Mouse (Mus musculus) spleen, adult 2 months (tissue): ENCODE data around the gene Krt4. TPM values are rescaled to one million over a fixed set of nuclear protein-coding genes. Genes with fewer than 3 reads are reported as not detected.

Experiments used
- DNase-seq, 2 experiments: peaks; one replicate each; pipeline versions ENCODE4 v3.0.0 to v3.0.0-alpha.2; 2012 to 2021; ENCODE audit warnings: low spot score in 2 of 2, low read depth in 1 of 2
- H3K27ac ChIP-seq: fragments of 200-500 bp; 2 replicates; pipeline ENCODE4 v1.5.1; 2012; ENCODE audit warnings: low read length, inconsistent platforms; ENCODE audit not compliant: insufficient read depth
- H3K27me3 ChIP-seq: fragments of 200-500 bp; 2 replicates; pipeline ENCODE4 v1.6.1; 2012; ENCODE audit warnings: mild to moderate bottlenecking, moderate library complexity, low read length, inconsistent platforms; ENCODE audit not compliant: control insufficient read depth, insufficient read depth
- H3K36me3 ChIP-seq: fragments of 200-500 bp; 2 replicates; pipeline ENCODE4 v1.6.1; 2012; ENCODE audit warnings: mild to moderate bottlenecking, low read length, inconsistent platforms; ENCODE audit not compliant: control insufficient read depth, insufficient read depth
- H3K4me1 ChIP-seq: fragments of 200-500 bp; 2 replicates; pipeline ENCODE4 v1.6.1; 2011; ENCODE audit warnings: inconsistent platforms; ENCODE audit not compliant: control insufficient read depth, insufficient read depth, insufficient read length
- H3K4me3 ChIP-seq: fragments of 200-500 bp; 2 replicates; pipeline ENCODE4 v1.5.1; 2011; ENCODE audit warnings: mild to moderate bottlenecking, inconsistent platforms; ENCODE audit not compliant: insufficient read depth, insufficient read length; ENCODE audit errors: extremely low read depth
- CTCF ChIP-seq: fragments of 200-500 bp; IDR thresholded peaks from 2 replicates; pipeline ENCODE4 v1.5.1; 2011; ENCODE audit warnings: mild to moderate bottlenecking, inconsistent platforms; ENCODE audit not compliant: insufficient read depth, insufficient read length, insufficient replicate concordance; ENCODE audit errors: extremely low read depth
- POLR2A ChIP-seq: fragments of 200-500 bp; IDR thresholded peaks from 2 replicates; pipeline ENCODE4 v1.6.1; 2011; ENCODE audit warnings: low read depth, low read length, inconsistent platforms
- WGBS: fragments of 180-500 bp; shearing (Covaris S2); methylation state at CpG from one replicate; pipeline ENCODE4 v1.1.7; 2018; 5-methylcytosine and 5-hydroxymethylcytosine counted together
- polyA plus RNA-seq: library from polyadenylated mRNA; depleted of rRNA; stranded (reverse); fragments of >200 nt; gene quantifications from 2 replicates; pipeline ENCODE4 v1.2.3, GENCODE M21; 2012

Gene Krt4
- polyA plus RNA-seq, 1 experiment = not detected

- Histone ChIP-seq H3K4me3 (no peak overlapping the region), H3K27me3 (no peaks in the 10 kb centered on the region)
- TF ChIP-seq POLR2A (no peak), CTCF (no peak)
Measured at GRCm38 (mm10) chr15:101945430-101945829, 20.9 kb upstream of the Krt4 start.

DNA sequence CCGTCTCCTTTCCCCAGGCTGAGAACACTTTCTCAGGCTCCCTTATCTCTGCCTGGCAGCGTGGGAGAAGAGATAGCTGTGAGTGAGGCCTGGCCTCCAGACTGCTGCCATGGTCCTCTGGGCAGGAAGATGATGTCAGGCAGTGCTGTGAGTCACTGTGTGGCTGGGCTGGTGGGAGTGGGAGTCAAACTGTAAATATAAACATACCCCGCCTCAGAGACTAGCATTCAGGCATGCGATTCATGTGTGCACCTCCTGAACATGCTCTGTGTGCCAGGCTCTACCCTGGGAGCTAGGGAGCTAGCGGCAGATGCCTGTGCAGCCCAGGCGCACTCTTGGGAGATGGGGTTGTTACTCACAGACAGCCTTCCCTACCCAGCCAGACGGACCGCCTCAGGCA, 17.4 kb upstream of the Krt4 start:
- H3K4me3 ChIP-seq = no peak overlapping the region
- no peaks in the 10 kb centered on the region for H3K36me3 ChIP-seq
- 67% methylated on average over 8 of the region's 8 CpGs for WGBS
- no peaks in the 10 kb centered on the region for H3K4me1 ChIP-seq
- DNase-seq = no peak
- H3K27me3 ChIP-seq = no peaks in the 10 kb centered on the region
- TF ChIP-seq POLR2A (no peak), CTCF (no peak)
- no peak overlapping the region for H3K27ac ChIP-seq

More at GRCm38 (mm10) chr15:101945430-101945829, 20.9 kb upstream of the Krt4 start:
- no peak for DNase-seq
- Histone ChIP-seq H3K4me1 (no peaks in the 10 kb centered on the region), H3K36me3 (no peaks in the 10 kb centered on the region), H3K27ac (no peak overlapping the region)
- WGBS = 88% methylated on average over 1 of the region's 1 CpGs

GRCm38 (mm10) chr15:101940274-101940829, 15.8 kb upstream of the Krt4 start, which contains the start of gene Krt79:
Krt79 (minus strand) TSS chr15:101940324.
- Histone ChIP-seq H3K4me3 (no peak within 1 kb of the TSS), H3K27ac (no peak within 1 kb of the TSS), H3K27me3 (no peaks in the 10 kb centered on the region), H3K4me1 (no peaks in the 10 kb centered on the region), H3K36me3 (no peaks in the 10 kb centered on the region)
- TF ChIP-seq POLR2A = no peak
- TF ChIP-seq CTCF = no peak
- WGBS = 73% methylated on average over 6 of the region's 6 CpGs
- no peak for DNase-seq

GRCm38 (mm10) chr15:101938600-101939308, 14.2 kb upstream of the Krt4 start:
- no peak for DNase-seq
- Histone ChIP-seq H3K27ac (no peak overlapping the region), H3K4me3 (no peak overlapping the region), H3K27me3 (no peaks in the 10 kb centered on the region), H3K36me3 (no peaks in the 10 kb centered on the region), H3K4me1 (no peaks in the 10 kb centered on the region)
- no peak for TF ChIP-seq CTCF
- TF ChIP-seq POLR2A = no peak
- 85% methylated on average over 9 of the region's 9 CpGs for WGBS

- H3K27me3 ChIP-seq = peaks cover 1% of the 10 kb centered on the region; the same call in 1 of the 2 replicates
Measured at GRCm38 (mm10) chr15:101933024-101933423, 8.5 kb upstream of the Krt4 start.

DNA sequence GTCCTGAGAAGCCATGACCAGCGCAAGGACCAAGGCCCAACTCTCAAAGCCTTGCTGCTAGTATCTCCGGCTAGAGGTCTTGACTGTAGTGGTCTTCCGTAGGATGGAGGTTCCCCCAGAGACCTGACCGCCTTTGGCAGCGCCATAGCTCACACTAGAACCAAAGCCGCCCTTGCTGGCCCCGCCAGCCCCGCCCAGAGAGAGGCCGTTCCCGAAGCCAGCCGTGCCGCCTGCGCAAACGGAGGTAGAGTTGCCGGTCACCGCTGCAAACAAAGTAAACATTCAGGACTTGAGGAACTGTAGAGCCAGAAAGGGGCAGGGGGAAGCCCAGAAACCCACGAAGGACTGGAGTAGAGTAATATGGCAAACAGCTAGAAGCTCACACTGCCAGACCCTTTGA, 5.1 kb upstream of the Krt4 start:
- 7% methylated on average over 17 of the region's 17 CpGs for WGBS
- Histone ChIP-seq H3K27me3 (peaks cover 1% of the 10 kb centered on the region; the same call in 1 of the 2 replicates), H3K4me1 (no peaks in the 10 kb centered on the region), H3K27ac (no peak overlapping the region), H3K4me3 (no peak overlapping the region), H3K36me3 (no peaks in the 10 kb centered on the region)
- TF ChIP-seq CTCF = no peak
- TF ChIP-seq POLR2A = no peak
- no peak for DNase-seq

More at GRCm38 (mm10) chr15:101933024-101933423, 8.5 kb upstream of the Krt4 start:
- 69% methylated on average over 6 of the region's 6 CpGs for WGBS
- DNase-seq = no peak
- Histone ChIP-seq H3K27ac (no peak overlapping the region), H3K36me3 (no peaks in the 10 kb centered on the region), H3K4me1 (no peaks in the 10 kb centered on the region), H3K4me3 (no peak overlapping the region)
- no peak for TF ChIP-seq CTCF
- TF ChIP-seq POLR2A = no peak

- WGBS = 23% methylated on average over 9 of the region's 9 CpGs
Measured at GRCm38 (mm10) chr15:101929087-101929486, 4.6 kb upstream of the Krt4 start.

More at GRCm38 (mm10) chr15:101929087-101929486, 4.6 kb upstream of the Krt4 start:
- Histone ChIP-seq H3K36me3 (no peaks in the 10 kb centered on the region), H3K27ac (no peak overlapping the region), H3K4me3 (no peak overlapping the region), H3K27me3 (peaks cover 1% of the 10 kb centered on the region; the same call in 1 of the 2 replicates), H3K4me1 (no peaks in the 10 kb centered on the region)
- TF ChIP-seq CTCF (no peak), POLR2A (no peak)
- DNase-seq = no peak
